Mouse (Mus musculus) layer of hippocampus, adult 2 months (tissue): ENCODE data around the gene Rnf208. TPM values are rescaled to one million over a fixed set of nuclear protein-coding genes. Genes with fewer than 3 reads are reported as not detected.

Experiments used
- DNase-seq, 2 experiments: peaks; one replicate each; pipeline ENCODE4 v3.0.0; 2022; ENCODE audit warnings: low spot score in 2 of 2
- H3K27ac ChIP-seq: fragments of 200-600 bp; 2 replicates; pipeline ENCODE4 v1.8.1; 2022
- H3K4me3 ChIP-seq: fragments of 200-600 bp; 2 replicates; pipeline ENCODE4 v1.8.1; 2022; ENCODE audit warnings: mild to moderate bottlenecking
- CTCF ChIP-seq: fragments of 200-600 bp; conservative IDR thresholded peaks from 2 replicates; pipeline ENCODE4 v1.8.1; 2022; ENCODE audit warnings: antibody characterized with exemption, mild to moderate bottlenecking, moderate library complexity
- total RNA-seq, 2 experiments: library from RNA; stranded (reverse); gene quantifications; 2 replicates each; pipeline ENCODE4 v1.2.3; 2021

The Rnf208 gene
- total RNA-seq, 2 experiments from 2014 or later, result 228 to 232 TPM

GRCm38 (mm10) chr2:25263623-25264285 lies 21.7 kb downstream of the Rnf208 start:
- no peak for DNase-seq
- Histone ChIP-seq H3K27ac (peak overlapping the region; percentile 88), H3K4me3 (peak overlapping the region; percentile 95)
- no peak for TF ChIP-seq CTCF

GRCm38 (mm10) chr2:25264286-25264660 lies 22.2 kb downstream of the Rnf208 start:
- DNase-seq, result no peak
- H3K27ac ChIP-seq, result peak overlapping the region; percentile 88
- no peak for TF ChIP-seq CTCF
- H3K4me3 ChIP-seq, result peak overlapping the region; percentile 95

- no peak for TF ChIP-seq CTCF
- peak overlapping the region; percentile 95 for H3K4me3 ChIP-seq
- peak overlapping the region; percentile 88 for H3K27ac ChIP-seq
- no peak for DNase-seq
Observed at GRCm38 (mm10) chr2:25264851-25265250, 22.8 kb downstream of the Rnf208 start.

- peak overlapping the region; percentile 88 for H3K27ac ChIP-seq
- peak overlapping the region; percentile 34 for H3K4me3 ChIP-seq
Observed at GRCm38 (mm10) chr2:25265897-25266656, 24.0 kb downstream of the Rnf208 start.

GRCm38 (mm10) chr2:25266720-25267119 lies 24.7 kb downstream of the Rnf208 start:
- Histone ChIP-seq H3K27ac (peak overlapping the region; percentile 88), H3K4me3 (peak overlapping the region; percentile 34)
- no peak for TF ChIP-seq CTCF
- DNase-seq, result peak; percentile 52 to 62

More at GRCm38 (mm10) chr2:25265897-25266656, 24.0 kb downstream of the Rnf208 start:
- TF ChIP-seq CTCF, result no peak
- peak in 1 of 2 experiments; percentile 30 for DNase-seq

- Histone ChIP-seq H3K27ac (peak overlapping the region; percentile 88), H3K4me3 (no peak overlapping the region)
- peak; percentile 34 to 38 for DNase-seq
- no peak for TF ChIP-seq CTCF
Observed at GRCm38 (mm10) chr2:25267241-25267640, 25.2 kb downstream of the Rnf208 start.

GRCm38 (mm10) chr2:25267746-25268309 lies 25.8 kb downstream of the Rnf208 start:
- H3K27ac ChIP-seq, result peak overlapping the region; percentile 88
- no peak for DNase-seq
- no peak overlapping the region; the same call in 1 of the 2 replicates for H3K4me3 ChIP-seq
- TF ChIP-seq CTCF, result no peak

- H3K27ac ChIP-seq, result peak within 1 kb of the TSS; percentile 89
- peak within 1 kb of the TSS; percentile 96 for H3K4me3 ChIP-seq
- peak; percentile 95 to 98 for DNase-seq
- peak; percentile 60 for TF ChIP-seq CTCF
Observed at GRCm38 (mm10) chr2:25271827-25272511, 29.9 kb downstream of the Rnf208 start, which contains the start of the genes Ssna1 and Anapc2. Ssna1 (minus strand) TSS chr2:25272438. Anapc2 (plus strand) TSS chr2:25272478.

GRCm38 (mm10) chr2:25272515-25272914 lies 30.5 kb downstream of the Rnf208 start:
- DNase-seq, result no peak
- no peak for TF ChIP-seq CTCF
- peak overlapping the region; percentile 89 for H3K27ac ChIP-seq
- H3K4me3 ChIP-seq, result peak overlapping the region; percentile 96

- DNase-seq, result no peak
- H3K27ac ChIP-seq, result peak overlapping the region; percentile 89; the same call in 1 of the 2 replicates
Observed at GRCm38 (mm10) chr2:25273010-25273409, 31.0 kb downstream of the Rnf208 start.

GRCm38 (mm10) chr2:25278928-25279882 lies 37.1 kb downstream of the Rnf208 start:
- peak; percentile 91 for TF ChIP-seq CTCF
- peak; percentile 86 to 90 for DNase-seq

More at GRCm38 (mm10) chr2:25273010-25273409, 31.0 kb downstream of the Rnf208 start:
- H3K4me3 ChIP-seq, result peak overlapping the region; percentile 96
- no peak for TF ChIP-seq CTCF

GRCm38 (mm10) chr2:25285551-25285950 lies 43.5 kb downstream of the Rnf208 start:
- no peak overlapping the region for H3K4me3 ChIP-seq
- no peak for TF ChIP-seq CTCF
- DNase-seq, result no peak
- H3K27ac ChIP-seq, result peak overlapping the region; percentile 23; the same call in 1 of the 2 replicates

More at GRCm38 (mm10) chr2:25278928-25279882, 37.1 kb downstream of the Rnf208 start:
- no peak overlapping the region for H3K4me3 ChIP-seq
- H3K27ac ChIP-seq, result no peak overlapping the region
